In the genomic region with DNA sequence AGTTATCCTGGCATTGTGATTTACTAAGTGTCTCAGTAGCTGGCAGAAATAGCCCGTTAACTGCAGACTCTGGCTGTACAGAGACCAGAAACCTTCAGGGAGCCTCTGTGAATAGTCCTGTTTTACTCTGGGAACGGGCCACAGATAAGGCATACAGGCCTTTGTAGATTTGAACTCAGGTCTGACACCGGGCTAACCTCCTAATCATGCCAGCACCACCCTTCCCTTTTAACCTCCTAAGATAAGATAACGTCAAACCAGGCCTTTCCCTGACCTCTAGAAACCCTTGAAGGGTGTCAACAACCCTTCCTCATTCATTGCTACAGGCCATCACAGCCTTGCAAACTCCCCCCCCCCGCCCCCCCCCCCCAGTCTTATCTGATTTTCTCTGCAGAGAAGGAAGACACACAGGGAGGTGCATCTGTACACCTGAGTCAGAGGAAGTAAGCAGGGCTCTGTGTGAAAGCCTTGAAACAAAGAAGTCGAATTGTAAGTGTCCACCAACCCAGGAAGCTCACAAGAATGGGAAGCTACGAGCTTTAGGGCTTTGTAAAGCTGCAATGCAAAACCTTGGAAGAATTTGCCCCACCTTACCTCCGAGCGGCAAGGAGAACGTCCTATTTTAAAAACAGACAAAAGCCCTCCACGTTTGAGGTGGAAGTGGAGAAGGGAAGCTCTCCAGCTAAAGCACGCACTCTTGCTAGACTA, we compare ENCODE assay signal across 9 mouse cellular contexts.
DNase-seq lines count a peak whose midpoint lies in the region; ATAC-seq lines count a peak whose summit lies in the region.
"Had no signal": no experiment of that assay in that cellular context is flagged by ENCODE, and none has a peak within 500 bp of the region (broad histone marks: within the 10 kb centered on the region; RNA-seq: fewer than 3 reads in every experiment).

No protein-coding gene starts in this region.

- intact Hi-C loops in heart, postnatal 36 days (cut with DNase I) = loop anchor here (2.0 kb wide), 1 partner anchor 52 kb away; no protein-coding TSS in a partner anchor

- H3K27ac ChIP-seq in heart, embryonic 12.5 days (ENCODE audit: poor library complexity, severe bottlenecking) = peak overlapping the region; percentile 95
- peak overlapping the region; percentile 56 for H3K27ac ChIP-seq in hindbrain, embryonic 13.5 days

- H3K4me1 ChIP-seq in heart, embryonic 12.5 days (replicated peaks) = peaks cover 81% of the 10 kb centered on the region
- H3K4me1 ChIP-seq in hindbrain, embryonic 13.5 days (replicated peaks) = peaks cover 46% of the 10 kb centered on the region

- peak overlapping the region; percentile 58 for H3K4me2 ChIP-seq in heart, embryonic 12.5 days
- H3K4me2 ChIP-seq in hindbrain, embryonic 13.5 days = peak overlapping the region; percentile 16

- H3K4me3 ChIP-seq in heart, embryonic 12.5 days = peak overlapping the region; percentile 12
- H3K4me3 ChIP-seq in hindbrain, embryonic 13.5 days = no peak overlapping the region

- H3K36me3 ChIP-seq in heart, embryonic 12.5 days = no peaks in the 10 kb centered on the region
- no peaks in the 10 kb centered on the region for H3K36me3 ChIP-seq in hindbrain, embryonic 13.5 days

- H3K9ac ChIP-seq in heart, embryonic 12.5 days = peak overlapping the region; percentile 59; the same call in 1 of the 2 replicates
- H3K9ac ChIP-seq in hindbrain, embryonic 13.5 days = no peak overlapping the region

- no peak for DNase-seq in heart, postnatal 36 days
- DNase-seq in R1 (ENCODE audit: low read depth, low spot score) (peak; percentile 99), MN1 (ENCODE audit: low spot score) (no peak)
- DNase-seq in layer of hippocampus, adult 9-10 months (ENCODE audit: low spot score) = no peak
- DNase-seq in layer of hippocampus, adult 8-10 months (ENCODE audit: low spot score in 2 of 2) = no peak
- DNase-seq: cerebellum, adult 9-10 months had no signal

- 3% methylated on average over 12 of the region's 12 CpGs for WGBS in heart, embryonic 12.5 days
- WGBS in hindbrain, embryonic 13.5 days = 59% methylated on average over 12 of the region's 12 CpGs

- ATAC-seq in heart, embryonic 12.5 days (ENCODE audit: insufficient number of reproducible peaks, low FRiP score) = peak; percentile 60
- no peak for ATAC-seq in hindbrain, embryonic 13.5 days (ENCODE audit: low FRiP score)
- ATAC-seq in megakaryocyte-erythroid progenitor cell, adult 5-6 weeks (replicated peaks; ENCODE audit: low FRiP score, low TSS enrichment, poor library complexity, severe bottlenecking) = peak; percentile 55

- no peaks in the 10 kb centered on the region for H3K27me3 ChIP-seq in heart, embryonic 12.5 days (replicated peaks)
- H3K27me3 ChIP-seq in hindbrain, embryonic 13.5 days = no peaks in the 10 kb centered on the region

- no peaks in the 10 kb centered on the region for H3K9me3 ChIP-seq in heart, embryonic 12.5 days (replicated peaks)
- H3K9me3 ChIP-seq in hindbrain, embryonic 13.5 days = no peaks in the 10 kb centered on the region
